Mouse (Mus musculus) kidney, adult 2 months (tissue): ENCODE data around the gene Atl2.

ENCODE experiments used
- CTCF ChIP-seq: fragments of 200-500 bp; conservative IDR thresholded peaks from 2 replicates; pipeline ENCODE4 v1.5.1; 2011; ENCODE audit warnings: low read depth, mild to moderate bottlenecking, control low read depth, low read length, moderate library complexity, mixed read lengths; ENCODE audit not compliant: insufficient read depth, insufficient read length
- POLR2A ChIP-seq: fragments of 200-500 bp; IDR thresholded peaks from one replicate; pipeline ENCODE4 v1.6.1; 2011; ENCODE audit warnings: low read depth, low read length, control low read depth

DNA sequence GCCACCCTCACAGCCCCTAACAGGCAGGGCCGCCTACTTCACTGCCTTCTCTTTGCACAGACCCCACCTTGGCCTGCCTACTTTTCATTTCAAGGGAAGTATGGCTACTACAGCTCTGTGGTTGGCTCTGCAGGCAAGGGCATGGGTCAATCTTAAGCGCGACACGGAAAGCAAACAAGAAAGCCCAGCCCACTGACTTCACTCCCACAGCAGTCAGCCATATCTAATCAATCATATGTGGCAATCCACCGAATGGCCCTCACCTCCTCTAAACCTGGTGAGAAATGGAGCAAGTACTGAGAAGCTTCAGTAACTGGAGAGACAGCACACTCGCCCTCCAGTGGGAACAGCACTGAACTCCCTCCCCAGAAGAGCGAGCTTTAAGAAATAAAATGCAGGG, 4.0 kb downstream of the Atl2 start:
- TF ChIP-seq CTCF: no peak; the same call in 1 of the 2 replicates
- no peak for TF ChIP-seq POLR2A
